Mouse (Mus musculus): ENCODE data around the gene Il21r.

Il21r gene

DNA sequence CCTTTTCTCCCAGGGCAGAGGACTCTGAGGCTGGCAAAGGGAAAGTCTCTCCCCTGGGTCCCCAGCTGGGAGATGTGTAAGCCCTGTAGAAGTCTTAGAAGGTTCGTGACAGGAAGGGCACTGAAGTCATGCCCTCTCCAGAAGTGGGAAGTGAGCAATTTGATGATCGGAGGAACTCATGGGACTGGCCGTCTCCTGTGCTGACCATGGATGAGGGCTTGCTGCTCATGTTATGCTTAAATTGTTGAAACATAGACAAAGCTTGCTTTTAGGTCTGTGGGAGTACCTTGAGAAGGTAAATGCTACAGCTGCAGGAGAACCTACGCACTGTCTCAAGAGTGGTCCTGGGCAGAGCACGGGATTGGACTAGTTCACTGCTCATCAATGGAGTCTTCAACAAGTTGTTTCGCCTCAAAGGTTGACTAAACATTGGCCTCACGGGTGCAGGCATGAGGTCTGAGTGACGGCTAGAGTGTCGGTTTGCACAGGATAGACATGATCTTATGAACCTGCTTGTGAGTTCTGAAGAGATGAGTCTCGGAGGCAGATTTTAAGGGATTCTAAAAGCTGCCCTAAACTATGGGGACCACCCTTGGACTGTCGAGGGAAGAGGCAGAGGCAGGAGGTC lies 1.3 kb upstream of the Il21r start:
- DNase-seq, result no peak

- DNase-seq, result no peak
These were observed 1.4 kb downstream of the Il21r start for GRCm38 (mm10) chr7:125604362-125605319.

DNA sequence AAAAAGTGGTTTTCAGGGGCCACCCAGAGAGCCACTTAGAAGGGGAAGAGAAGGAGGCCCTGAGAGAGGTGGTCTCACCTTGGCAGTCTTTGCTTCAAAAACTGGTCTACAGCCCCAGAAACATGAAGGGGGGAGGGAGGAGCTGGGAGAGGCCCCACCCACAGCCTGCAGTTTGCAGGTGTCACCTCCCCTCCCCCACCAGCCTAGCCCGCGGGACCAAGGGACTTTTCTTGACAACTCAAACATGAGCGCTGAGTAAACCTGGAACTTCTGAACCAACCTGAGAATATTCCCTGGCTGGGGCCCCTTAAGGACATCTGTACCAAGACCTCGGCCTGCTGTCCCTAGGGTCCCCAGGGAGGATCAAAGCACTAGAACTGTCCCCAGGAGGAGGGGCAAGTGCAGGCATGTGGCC lies 2.5 kb downstream of the Il21r start:
- no peak for DNase-seq

GRCm38 (mm10) chr7:125606265-125607164 lies 3.3 kb downstream of the Il21r start:
- DNase-seq, result no peak

GRCm38 (mm10) chr7:125607384-125608182 lies 4.4 kb downstream of the Il21r start:
- DNase-seq, result no peak

DNA sequence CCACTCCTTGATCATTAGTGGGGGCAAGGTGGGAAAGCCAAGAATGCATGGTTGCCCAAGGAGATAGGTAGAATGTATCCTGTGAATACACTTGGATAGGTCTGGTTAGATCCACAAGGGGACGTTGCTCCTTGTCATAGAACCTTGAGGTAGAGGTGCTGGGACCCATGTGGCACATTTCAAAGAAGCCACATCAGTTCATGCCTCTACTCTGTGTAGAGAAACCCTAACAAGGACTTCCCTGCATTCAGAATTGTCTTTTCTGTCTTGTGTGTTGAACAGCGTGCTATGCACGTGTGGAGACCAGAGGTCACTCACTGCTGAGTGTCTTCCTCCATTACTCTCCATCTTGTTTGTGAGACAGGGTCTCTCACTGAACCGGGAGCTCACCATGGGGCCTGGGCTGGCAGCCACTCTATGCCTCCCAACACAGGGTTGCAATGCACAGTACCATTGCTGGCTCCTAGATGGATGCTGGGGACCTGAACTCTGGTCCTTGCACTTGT lies 5.0 kb downstream of the Il21r start:
- DNase-seq, result no peak

- DNase-seq, result no peak
These were observed 10.3 kb downstream of the Il21r start for GRCm38 (mm10) chr7:125613579-125613978.

- no peak for DNase-seq
These were observed 12.2 kb downstream of the Il21r start for GRCm38 (mm10) chr7:125615453-125615852.

DNA sequence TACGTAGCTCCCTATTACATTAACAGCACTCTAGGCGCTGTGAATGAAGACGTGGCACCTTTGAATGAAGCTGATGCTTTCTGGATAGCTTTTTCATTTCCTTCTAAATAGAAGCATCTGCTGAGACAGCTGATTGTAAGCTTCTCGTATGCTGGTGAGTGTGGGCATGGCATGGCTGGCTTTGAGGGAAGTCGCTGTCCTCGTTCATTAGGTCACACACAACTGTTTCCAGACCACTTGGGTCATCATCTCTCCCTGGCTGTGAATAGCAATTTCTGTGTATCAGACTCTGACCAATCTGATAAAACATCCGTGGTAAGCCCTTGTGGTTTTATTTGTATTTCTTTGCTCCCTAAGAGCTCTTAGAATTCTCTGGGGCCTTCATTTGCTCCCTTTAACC lies 14.8 kb downstream of the Il21r start:
- no peak for DNase-seq

DNA sequence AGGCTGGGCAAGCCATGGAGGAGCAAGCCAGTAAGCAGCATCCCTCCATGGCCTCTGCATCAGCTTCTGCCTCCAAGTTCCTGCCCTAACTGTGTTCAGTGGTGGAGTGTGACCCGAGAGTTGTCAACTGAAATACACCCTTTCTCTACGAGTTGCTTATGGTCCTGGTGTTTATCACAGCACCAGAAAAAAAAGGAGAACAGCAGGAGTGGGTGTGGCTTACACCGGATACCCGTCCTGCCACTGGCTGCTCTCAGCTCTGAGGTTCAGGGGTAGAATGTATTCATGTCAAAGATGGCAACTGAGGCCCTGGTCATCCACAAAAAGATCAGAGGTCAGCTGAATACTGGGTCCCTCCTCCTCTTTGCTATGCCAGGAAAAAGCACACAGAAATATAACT lies 16.8 kb downstream of the Il21r start:
- no peak for DNase-seq

- no peak for DNase-seq
These were observed 19.8 kb downstream of the Il21r start for GRCm38 (mm10) chr7:125622741-125623685.

DNA sequence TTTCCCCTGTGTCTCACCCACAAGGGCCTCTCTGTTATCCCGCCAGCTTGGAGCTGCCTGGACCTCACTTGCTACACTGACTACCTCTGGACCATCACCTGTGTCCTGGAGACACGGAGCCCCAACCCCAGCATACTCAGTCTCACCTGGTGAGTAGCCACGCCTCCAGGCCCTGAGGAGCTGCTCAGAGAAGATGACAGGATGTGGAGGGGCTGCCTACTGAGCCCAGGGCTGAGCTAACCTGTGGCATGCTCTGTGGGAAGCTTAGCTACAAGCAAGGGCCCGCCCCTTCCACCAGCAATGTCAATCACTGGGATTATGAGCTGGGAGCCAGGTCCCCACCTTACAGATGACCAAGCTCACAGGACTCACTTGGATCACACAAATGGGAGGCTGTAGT lies 22.0 kb downstream of the Il21r start:
- no peak for DNase-seq

DNA sequence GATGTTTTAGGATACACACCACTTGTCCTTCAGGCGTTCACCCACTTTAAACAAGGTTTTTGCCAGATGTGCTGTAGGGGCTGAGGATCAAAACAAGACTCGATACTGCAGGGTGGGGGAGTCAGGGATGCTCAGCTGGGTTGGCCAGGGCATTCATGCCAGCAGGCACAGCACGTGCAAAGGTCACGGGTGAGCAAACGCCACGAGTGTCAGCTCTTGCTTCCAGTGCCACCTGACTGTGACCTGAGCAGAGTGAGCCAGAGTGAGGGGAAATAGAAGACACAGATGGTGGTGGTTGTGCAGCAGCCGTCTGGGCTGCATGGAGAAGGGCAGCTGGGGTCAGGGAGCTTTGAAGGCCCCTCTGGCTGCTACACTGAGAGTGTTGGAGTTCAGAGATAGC lies 22.6 kb downstream of the Il21r start:
- no peak for DNase-seq

- DNase-seq, result no peak
These were observed 27.1 kb downstream of the Il21r start for GRCm38 (mm10) chr7:125630317-125630716.

DNA sequence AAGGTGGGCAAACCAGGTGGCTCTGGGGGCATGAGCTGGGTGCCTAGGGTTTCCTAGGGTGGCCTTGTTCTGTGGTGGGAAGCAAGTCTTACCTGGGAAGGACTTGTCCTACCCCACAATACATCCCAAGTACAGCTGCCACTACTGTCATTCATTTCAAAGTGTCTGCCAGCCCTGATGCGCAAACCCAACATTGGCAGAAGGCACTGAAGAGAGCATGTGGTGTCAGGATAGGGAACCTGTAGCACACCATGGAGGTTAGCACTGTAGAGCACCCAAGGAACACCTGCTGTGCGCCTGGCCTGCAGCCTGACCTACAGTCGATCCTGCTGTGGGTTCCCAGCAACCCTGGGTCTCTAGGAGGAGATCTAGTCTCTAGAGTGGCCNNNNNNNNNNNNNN lies 27.8 kb downstream of the Il21r start:
- DNase-seq, result no peak

- no peak for DNase-seq
These were observed 34.3 kb downstream of the Il21r start for GRCm38 (mm10) chr7:125637220-125638140.

DNA sequence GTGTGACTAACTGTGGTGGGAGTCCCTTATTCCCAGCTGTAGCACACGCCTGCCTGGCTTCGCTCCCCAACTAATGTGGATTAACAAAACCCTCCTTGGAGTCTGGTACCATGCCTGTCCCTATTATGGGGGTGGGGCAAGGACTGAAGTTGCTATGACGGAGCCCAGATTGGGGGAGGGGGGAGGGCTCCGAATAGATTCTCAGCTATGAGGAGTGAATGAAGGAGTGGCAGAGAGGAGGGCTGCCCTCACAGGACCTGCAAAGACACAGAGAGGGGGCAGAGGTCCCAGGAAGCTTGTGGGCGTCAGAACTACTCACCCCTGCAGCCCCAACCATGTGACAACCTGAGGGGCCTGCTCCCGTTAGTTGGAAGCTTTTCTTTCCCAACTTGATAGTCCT lies 35.1 kb downstream of the Il21r start:
- DNase-seq, result no peak

DNA sequence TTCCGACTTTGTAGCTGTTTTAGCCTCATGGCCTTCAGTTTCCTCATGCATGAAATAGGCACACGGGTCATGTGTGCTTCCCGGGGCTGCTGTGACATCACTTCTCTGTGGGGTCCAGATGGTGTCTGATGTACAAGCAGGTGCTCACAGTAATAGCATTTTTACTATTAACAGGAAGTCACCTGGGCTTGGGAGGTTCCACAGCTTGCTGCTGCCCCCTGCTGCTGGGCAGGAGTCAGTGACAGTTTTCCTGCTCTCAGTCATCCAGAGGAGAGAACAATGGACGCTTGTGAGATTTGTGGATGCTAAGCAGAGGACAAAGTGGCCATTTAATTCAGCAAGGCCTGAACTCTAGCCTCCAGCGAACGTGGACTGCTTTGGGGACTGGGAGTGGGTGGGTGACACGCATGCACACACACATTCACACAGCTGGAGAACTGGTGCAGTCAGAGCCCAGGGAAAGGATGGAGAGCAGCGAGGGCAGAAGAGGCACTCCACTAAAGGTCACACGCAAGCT lies 35.7 kb downstream of the Il21r start:
- DNase-seq, result peak; percentile 76

DNA sequence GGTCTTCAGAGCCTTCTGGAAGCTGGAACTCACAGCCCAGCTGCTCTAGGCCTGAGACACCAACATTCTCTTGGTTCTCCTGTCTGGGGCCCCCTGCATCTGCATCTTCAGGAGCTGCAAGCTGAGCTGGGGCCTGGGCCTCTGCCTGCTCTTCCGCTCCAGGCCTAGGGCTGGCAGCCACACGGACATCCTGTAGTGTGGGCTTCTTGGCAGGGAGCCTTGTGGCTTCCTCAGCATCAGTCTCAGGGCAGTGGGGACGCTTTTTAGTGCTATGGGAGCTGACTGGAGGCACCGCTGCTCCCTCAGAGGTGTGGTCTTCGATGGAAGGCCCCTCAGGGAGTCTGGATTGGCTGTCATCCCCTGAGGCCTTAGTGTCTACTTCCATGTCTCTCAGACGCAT lies 40.7 kb downstream of the Il21r start:
- DNase-seq, result no peak

- DNase-seq, result no peak
These were observed 42.2 kb downstream of the Il21r start for GRCm38 (mm10) chr7:125645413-125645812.
